Mouse (Mus musculus) inflammation-experienced regulatory T-cells, adult 6 months (primary cell): ENCODE data around the gene Sar1b. TPM values are rescaled to one million over a fixed set of nuclear protein-coding genes. Genes with fewer than 3 reads are reported as not detected.
"Not testable (repeated sequence)": the region's sequence is repeated elsewhere in the genome, so short reads cannot be mapped to it uniquely, and the experiment has no call there.

Experiments used
- ATAC-seq: one replicate; pipeline ENCODE4 v1.8.0; 2017
- polyA plus RNA-seq, 3 experiments: library from polyadenylated mRNA; unstranded; fragments of 100-300 nt; shearing (Covaris generic); gene quantifications; one replicate each; pipeline ENCODE4 v1.2.1; 2017

Gene Sar1b
- polyA plus RNA-seq, 3 experiments from 2014 or later = 128 to 162 (median 150) TPM

- ATAC-seq = no peak
These were observed 17.3 kb downstream of the Sar1b start for GRCm38 (mm10) chr11:51780773-51781267.

GRCm38 (mm10) chr11:51782721-51783120 lies 19.2 kb downstream of the Sar1b start:
- no peak for ATAC-seq

DNA sequence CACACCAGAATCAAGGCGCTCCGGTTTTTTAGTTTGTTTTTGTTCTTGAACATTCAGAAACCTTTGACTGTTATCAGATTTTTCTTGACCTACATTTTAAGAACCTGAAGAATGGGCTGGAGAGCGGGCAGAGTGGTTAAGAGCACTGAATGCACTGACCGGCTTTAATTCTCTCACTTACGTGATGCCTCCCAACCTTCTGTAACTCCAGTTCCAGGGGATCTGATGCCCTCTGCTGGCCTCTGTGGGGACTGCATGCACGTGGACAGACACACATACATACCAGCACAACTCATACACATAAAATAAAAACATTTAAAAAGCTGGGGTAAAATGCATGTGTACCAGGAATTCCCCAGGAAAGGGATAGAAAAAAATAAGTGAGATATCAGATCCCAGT lies 22.4 kb downstream of the Sar1b start:
- ATAC-seq = no peak

DNA sequence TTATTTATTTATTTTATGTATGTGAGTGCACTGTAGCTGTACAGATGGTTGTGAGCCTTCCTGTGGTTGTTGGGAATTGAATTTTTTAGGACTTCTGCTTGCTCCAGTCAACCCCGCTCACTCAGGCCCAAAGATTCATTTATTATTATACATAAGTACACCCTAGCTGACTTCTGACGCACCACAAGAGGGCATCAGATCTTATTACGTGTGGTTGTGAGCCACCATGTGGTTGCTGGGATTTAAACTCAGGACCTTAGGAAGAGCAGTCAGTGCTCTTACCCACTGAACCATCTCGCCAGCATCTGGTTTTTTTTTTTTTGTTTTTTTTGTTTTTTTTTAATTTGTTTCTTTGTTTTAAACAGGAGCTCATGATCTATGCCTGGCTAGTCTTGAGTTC lies 26.2 kb downstream of the Sar1b start:
- not testable (repeated sequence) for ATAC-seq

DNA sequence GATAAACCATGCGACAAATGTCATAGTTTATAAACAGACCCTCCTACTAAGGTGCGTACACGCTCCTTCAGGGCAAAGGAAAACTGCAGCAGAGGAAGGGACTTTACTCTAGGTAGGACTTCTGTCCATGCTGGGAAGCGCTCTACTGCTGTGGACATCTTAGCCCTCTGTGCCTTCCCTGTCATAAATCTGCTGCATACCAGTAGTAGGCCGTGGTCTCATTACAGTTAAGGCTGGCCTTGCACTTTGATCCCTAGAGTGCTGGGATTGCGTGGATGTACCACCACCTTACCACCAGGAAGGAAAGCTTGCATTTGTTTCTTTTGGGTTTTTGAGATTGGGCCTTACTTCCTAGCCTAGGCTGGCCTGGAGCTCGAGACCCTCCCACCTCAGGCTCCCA lies 27.2 kb downstream of the Sar1b start:
- no peak for ATAC-seq

GRCm38 (mm10) chr11:51796272-51796671 lies 32.8 kb downstream of the Sar1b start:
- no peak for ATAC-seq

DNA sequence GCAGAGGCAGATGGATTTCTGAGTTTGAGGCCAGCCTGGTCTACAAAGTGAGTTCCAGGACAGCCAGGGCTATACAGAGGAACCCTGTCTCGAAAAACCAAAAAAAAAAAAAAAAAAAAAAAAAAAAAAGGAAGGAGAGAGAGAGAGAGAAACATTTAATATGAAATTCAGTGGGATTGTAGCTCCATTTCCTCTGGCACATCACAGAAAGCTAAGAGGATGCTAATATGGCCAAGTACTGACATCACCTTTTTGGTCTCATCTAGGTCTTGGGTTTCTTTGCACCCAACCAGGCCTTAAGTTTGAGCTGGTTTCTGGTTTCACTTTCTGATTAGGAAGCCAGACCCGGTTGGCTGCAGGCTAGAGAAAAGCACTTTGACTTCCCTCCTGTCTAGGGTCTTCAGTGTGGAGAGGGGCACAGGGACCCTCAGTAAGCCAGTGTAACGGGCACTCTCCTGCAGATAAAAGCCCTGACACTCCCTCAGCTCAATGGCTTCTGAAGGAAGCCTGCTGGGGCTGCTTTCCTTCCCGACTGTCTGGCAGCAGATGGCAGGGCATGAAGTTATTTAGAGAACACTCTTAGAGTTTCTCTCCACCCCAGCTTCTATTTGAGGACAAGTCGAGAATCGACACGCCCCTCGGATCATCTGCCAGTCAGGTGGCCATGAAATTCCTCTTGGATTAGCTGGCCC lies 37.3 kb downstream of the Sar1b start:
- ATAC-seq = peak; percentile 85

DNA sequence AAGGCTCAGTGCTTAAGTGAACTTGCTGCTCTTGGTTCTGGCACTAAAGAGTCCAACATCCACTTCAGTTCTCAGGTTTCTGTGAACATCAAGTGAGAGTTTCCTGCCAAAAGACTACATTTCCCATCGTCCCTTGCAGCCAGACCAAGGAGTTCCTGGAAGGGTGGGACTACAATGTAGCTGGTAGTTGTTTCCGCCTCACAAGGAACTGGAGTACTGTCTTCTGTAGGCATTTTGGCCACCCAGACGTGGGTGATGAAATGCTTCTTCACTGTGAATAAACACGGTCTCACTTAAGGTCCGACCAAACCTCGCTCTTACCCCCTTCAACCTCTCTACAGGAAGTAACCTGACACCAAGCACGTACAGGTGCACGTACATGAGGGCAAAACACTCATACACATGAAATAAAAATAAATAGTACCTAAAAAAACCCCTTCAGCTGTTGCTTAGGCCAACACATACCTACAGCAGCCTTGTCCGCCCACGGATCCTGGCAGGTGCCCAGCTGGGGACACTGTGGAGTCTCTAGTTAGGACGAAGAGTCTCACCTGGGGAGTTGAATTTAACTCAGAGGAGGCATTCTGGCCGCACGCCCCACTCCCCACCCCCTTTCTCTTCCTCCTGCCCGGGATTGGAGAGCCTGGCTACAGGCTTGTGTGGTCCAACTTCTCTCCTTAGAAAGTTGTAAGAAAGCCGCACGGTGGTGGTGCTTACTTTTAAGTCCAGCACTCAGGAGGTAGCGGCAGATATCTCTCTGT lies 41.9 kb downstream of the Sar1b start:
- ATAC-seq = peak; percentile 88

DNA sequence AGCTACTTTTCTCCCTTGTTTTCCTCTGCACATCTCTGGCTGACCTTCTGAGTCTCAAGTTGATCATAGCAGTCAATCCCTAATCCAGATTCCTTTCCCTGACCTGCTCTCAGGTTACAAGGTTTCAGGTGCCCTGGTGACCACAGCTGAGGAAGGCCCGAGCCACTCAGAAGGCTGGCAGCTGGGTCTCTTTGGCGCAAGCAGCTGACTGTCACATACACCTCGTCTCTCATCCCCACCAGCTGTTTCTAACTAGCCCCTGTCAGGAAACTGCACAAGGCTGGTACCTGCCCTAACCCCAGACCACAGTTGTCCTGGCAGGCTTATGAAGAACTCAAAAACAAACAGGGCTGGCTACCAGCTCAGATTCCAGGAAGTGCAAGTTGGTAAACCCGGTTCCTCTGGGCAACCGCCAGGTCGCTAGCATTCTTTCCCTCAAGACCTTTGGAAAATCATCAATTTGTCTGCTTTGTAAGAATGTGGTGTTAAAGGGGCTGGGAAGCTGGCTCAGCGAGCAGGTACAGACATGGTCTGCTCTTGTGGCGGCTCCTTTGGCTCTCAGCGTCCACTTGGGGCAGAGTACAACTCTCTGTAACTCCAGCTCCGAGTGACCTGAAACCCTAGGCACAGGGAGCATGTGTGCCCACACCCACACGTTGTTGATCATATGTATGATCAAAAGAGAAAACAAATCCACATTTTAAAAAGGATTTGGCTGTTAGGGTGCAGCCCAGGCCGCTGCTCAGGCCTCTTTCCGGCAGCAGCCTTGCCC lies 43.8 kb downstream of the Sar1b start:
- ATAC-seq = no peak

DNA sequence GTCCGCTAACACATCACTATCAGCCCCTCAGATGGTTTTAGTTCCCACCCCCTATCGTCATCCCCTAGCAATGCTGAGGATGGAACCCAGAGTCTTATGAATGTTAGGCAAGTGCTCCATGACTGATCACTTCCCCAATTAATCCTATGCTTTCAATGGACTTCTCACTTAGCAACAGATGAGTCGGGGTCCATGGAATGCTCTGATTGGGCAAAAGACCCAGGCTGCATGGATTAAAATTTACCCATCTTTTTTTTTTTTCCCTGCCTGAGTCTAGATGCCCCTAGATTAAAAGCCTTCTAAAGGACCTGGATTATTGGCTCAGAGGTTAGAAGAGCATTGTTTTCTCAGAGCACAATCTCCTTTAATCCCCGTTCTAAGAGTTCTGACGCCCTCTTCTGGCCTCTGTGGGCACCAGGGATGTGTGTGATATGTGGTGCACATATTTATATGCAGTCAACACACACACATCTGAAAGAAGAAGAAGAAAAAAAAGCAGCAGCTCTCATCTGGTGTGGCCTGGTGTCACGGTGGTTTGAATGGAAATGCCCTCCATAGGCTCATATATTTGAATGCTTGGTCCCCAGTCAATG lies 46.2 kb downstream of the Sar1b start:
- ATAC-seq = peak; percentile 39

- no peak for ATAC-seq
These were observed 47.7 kb downstream of the Sar1b start for GRCm38 (mm10) chr11:51811230-51811629.

GRCm38 (mm10) chr11:51812022-51812546 lies 48.6 kb downstream of the Sar1b start:
- ATAC-seq = no peak

DNA sequence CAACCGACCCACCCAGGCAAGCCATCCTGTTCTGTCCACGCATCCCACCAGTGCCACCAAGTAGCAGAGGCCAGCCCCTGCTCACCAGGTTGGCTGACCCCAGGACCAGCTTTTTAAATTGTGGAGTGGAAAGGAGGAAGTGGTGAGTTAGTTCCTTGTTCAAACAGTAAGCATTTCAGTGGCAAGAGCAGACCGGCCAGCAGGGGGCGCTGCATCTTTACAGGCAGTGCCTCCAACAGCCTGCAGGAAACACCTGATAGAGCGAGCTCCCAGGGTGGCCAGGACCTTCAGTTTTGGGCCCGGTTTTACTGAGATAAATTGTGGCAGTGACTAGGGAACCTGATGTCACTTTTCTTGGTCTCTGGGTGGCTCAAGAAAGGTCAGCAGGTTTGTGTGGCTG lies 54.3 kb downstream of the Sar1b start:
- ATAC-seq = peak; percentile 81

DNA sequence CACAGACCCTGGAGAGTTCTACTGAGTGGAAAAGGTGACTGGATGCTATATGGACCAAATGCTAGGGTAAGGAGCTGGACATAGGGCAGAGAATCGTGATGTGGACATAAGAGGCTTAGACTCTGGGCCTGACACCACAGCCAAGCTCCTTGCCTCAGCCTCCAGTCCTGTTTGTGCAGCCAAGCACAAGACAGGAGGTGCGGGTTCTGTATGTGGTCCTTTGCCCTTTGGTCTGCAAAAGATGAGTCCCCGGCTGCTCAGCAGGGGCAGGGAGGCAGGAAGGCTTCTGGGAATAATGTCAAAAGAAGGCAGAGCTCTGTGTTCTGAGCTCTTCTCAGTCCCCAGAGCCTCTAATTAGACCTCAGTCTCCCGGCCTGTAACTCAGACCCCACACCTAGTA lies 55.4 kb downstream of the Sar1b start:
- ATAC-seq = no peak

GRCm38 (mm10) chr11:51819964-51820363 lies 56.5 kb downstream of the Sar1b start:
- ATAC-seq = no peak

GRCm38 (mm10) chr11:51820861-51821260 lies 57.4 kb downstream of the Sar1b start:
- peak; percentile 36 for ATAC-seq

- ATAC-seq = no peak
These were observed 59.2 kb downstream of the Sar1b start for GRCm38 (mm10) chr11:51822736-51823135.

GRCm38 (mm10) chr11:51823271-51823670 lies 59.8 kb downstream of the Sar1b start:
- no peak for ATAC-seq

GRCm38 (mm10) chr11:51823963-51824753 lies 60.7 kb downstream of the Sar1b start:
- no peak for ATAC-seq

DNA sequence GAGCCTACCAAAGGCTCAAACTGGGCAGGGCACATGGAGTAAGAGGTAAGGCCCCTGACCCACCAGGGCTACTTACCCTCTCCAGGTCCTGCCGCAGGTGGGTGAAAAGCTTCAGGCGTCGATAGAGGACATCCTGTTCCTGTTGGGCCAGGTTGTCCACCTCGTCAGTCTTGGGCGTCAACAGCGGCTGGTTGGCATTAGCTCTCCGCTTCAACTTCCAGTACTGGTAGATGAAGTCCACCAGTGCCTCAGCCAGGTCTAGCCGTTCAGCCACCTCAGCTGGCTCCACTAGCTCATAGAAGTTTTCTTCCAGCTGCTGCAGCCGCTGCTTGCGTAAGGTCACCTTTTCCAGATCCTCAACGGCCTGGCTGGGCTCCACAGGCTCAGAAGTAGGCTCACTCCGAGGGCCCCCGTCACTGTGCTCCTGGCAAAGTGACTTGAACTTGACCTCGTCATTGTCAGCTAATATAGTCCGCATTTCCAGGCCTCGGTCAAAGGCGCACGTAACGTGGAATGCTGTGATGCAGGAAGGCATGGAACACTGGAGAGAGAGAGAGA lies 61.5 kb downstream of the Sar1b start:
- no peak for ATAC-seq
